Mouse (Mus musculus) MEL (cell line): ENCODE measurements around the gene Morc3. TPM values are rescaled to one million over a fixed set of nuclear protein-coding genes. Genes with fewer than 3 reads are reported as not detected.

Source experiments
- DNase-seq: peaks from one replicate; pipeline ENCODE4 v3.0.0; 2011; ENCODE audit warnings: low read depth, low spot score
- H3K27ac ChIP-seq: 2 replicates; pipeline ENCODE4 v1.5.1; 2012; ENCODE audit warnings: low read depth, mild to moderate bottlenecking, control low read depth, low read length, moderate library complexity; ENCODE audit not compliant: control insufficient read depth
- H3K27me3 ChIP-seq, 2 experiments: fragments of 150-350 bp in 1 of 2; sonication (generic) in 1 of 2; 2 replicates each; pipeline ENCODE4 v1.6.1; 2012; ENCODE audit warnings: low read length in 2 of 2, mild to moderate bottlenecking in 2 of 2, improper control_type of control experiment in 1 of 2, moderate library complexity in 1 of 2; ENCODE audit not compliant: insufficient read depth in 2 of 2, control insufficient read depth in 1 of 2
- H3K36me3 ChIP-seq, 2 experiments: 2 replicates each; pipeline ENCODE4 v1.6.1; 2012 to 2014; ENCODE audit warnings: low read length in 2 of 2, improper control_type of control experiment in 1 of 2, inconsistent platforms in 1 of 2, mild to moderate bottlenecking in 1 of 2; ENCODE audit not compliant: insufficient read depth in 2 of 2, control insufficient read depth in 1 of 2
- H3K4me1 ChIP-seq, 2 experiments: fragments of 150-350 bp in 1 of 2; sonication (generic) in 1 of 2; 2 replicates each; pipeline ENCODE4 v1.6.1; 2012; ENCODE audit warnings: low read length in 2 of 2, improper control_type of control experiment in 1 of 2, mild to moderate bottlenecking in 1 of 2; ENCODE audit not compliant: insufficient read depth in 2 of 2, control insufficient read depth in 1 of 2
- H3K4me3 ChIP-seq, 2 experiments: fragments of 150-350 bp in 1 of 2; sonication (generic) in 1 of 2; 2 replicates each; pipeline ENCODE4 v1.5.1; 2012; ENCODE audit warnings: low read depth in 2 of 2, low read length in 2 of 2, mild to moderate bottlenecking in 2 of 2, moderate library complexity in 2 of 2, control low read depth in 1 of 2, improper control_type of control experiment in 1 of 2; ENCODE audit not compliant: control insufficient read depth in 1 of 2, insufficient read depth in 1 of 2
- H3K79me2 ChIP-seq: 2 replicates; pipeline ENCODE4 v1.6.1; 2012; ENCODE audit warnings: mild to moderate bottlenecking, low read length, moderate library complexity; ENCODE audit not compliant: control insufficient read depth, poor library complexity, insufficient read depth
- H3K9ac ChIP-seq: 2 replicates; pipeline ENCODE4 v1.6.1; 2012; ENCODE audit warnings: low read depth, mild to moderate bottlenecking, control low read depth, low read length, moderate library complexity; ENCODE audit not compliant: control insufficient read depth, poor library complexity, severe bottlenecking
- H3K9me3 ChIP-seq: fragments of 150-350 bp; sonication (generic); replicated peaks from 2 replicates; pipeline ENCODE4 v1.6.1; 2012; ENCODE audit warnings: mild to moderate bottlenecking, low read length, improper control_type of control experiment, moderate library complexity; ENCODE audit not compliant: insufficient read depth
- BHLHE40 ChIP-seq: IDR thresholded peaks from 2 replicates; pipeline ENCODE4 v1.6.1; 2012; ENCODE audit warnings: low read depth, mild to moderate bottlenecking, inconsistent platforms, low read length, improper control_type of control experiment, borderline replicate concordance
- CTCF ChIP-seq, 3 experiments: IDR thresholded peaks in 2 of 3; conservative IDR thresholded peaks in 1 of 3; 2 replicates each; pipeline ENCODE4 v1.5.1; 2011 to 2012; ENCODE audit warnings: low read length in 3 of 3, low read depth in 2 of 3, mild to moderate bottlenecking in 2 of 3, improper control_type of control experiment in 1 of 3, inconsistent platforms in 1 of 3, mixed read lengths in 1 of 3, moderate library complexity in 1 of 3; ENCODE audit not compliant: control insufficient read depth in 1 of 3, insufficient read depth in 1 of 3, poor library complexity in 1 of 3, severe bottlenecking in 1 of 3
- GABPA ChIP-seq: IDR thresholded peaks from 2 replicates; pipeline ENCODE4 v1.6.1; 2012; ENCODE audit warnings: low read depth, mild to moderate bottlenecking, inconsistent platforms, low read length, improper control_type of control experiment, moderate library complexity
- KAT2A ChIP-seq: conservative IDR thresholded peaks from 2 replicates; pipeline ENCODE4 v1.6.1; 2012; ENCODE audit warnings: low read depth, low read length, improper control_type of control experiment, inconsistent platforms
- MAFK ChIP-seq: IDR thresholded peaks from 2 replicates; pipeline ENCODE4 v1.6.1; 2011; ENCODE audit warnings: low read depth, mild to moderate bottlenecking, low read length, improper control_type of control experiment, borderline replicate concordance
- MEF2A ChIP-seq: IDR thresholded peaks from 2 replicates; pipeline ENCODE4 v1.6.1; 2014; ENCODE audit warnings: low read depth, mild to moderate bottlenecking, inconsistent platforms, low read length, improper control_type of control experiment; ENCODE audit not compliant: poor library complexity, insufficient replicate concordance, severe bottlenecking; ENCODE audit errors: extremely low read depth
- RAD21 ChIP-seq: IDR thresholded peaks from 2 replicates; pipeline ENCODE4 v1.6.1; 2011; ENCODE audit warnings: mild to moderate bottlenecking, low read depth, low read length, improper control_type of control experiment
- RCOR1 ChIP-seq: IDR thresholded peaks from 2 replicates; pipeline ENCODE4 v1.6.1; 2012; ENCODE audit warnings: low read depth, mild to moderate bottlenecking, inconsistent platforms, low read length, improper control_type of control experiment
- SMC3 ChIP-seq: IDR thresholded peaks from 2 replicates; pipeline ENCODE4 v1.6.1; 2011; ENCODE audit warnings: low read depth, low read length, improper control_type of control experiment
- UBTF ChIP-seq: IDR thresholded peaks from 2 replicates; pipeline ENCODE4 v1.6.1; 2012; ENCODE audit warnings: low read depth, mild to moderate bottlenecking, inconsistent platforms, low read length, improper control_type of control experiment, moderate library complexity, borderline replicate concordance; ENCODE audit not compliant: insufficient read depth
- ZC3H11A ChIP-seq: IDR thresholded peaks from 2 replicates; pipeline ENCODE4 v1.6.1; 2012; ENCODE audit warnings: low read depth, mild to moderate bottlenecking, inconsistent platforms, low read length, improper control_type of control experiment
- polyA plus RNA-seq, 2 experiments: library from polyadenylated mRNA; stranded (reverse) in 1 of 2; unstranded in 1 of 2; fragments of >175 nt in 1 of 2; fragments of >200 nt in 1 of 2; gene quantifications; 2 replicates each; pipeline versions ENCODE4 v1.2.1 to v1.2.4; 2012; ENCODE audit warnings: low replicate concordance in 2 of 2, low read depth in 1 of 2; ENCODE audit not compliant: insufficient read length in 2 of 2, insufficient read depth in 1 of 2, missing spikeins in 1 of 2
- total RNA-seq: library from RNA; depleted of rRNA; stranded (reverse); fragments of 300-350 nt; gene quantifications from 2 replicates; pipeline ENCODE4 v1.2.3, GENCODE M21; 2012

Morc3 gene
- total and polyA plus RNA-seq, 3 experiments, result 23.3 to 276 (median 39.1) TPM

DNA sequence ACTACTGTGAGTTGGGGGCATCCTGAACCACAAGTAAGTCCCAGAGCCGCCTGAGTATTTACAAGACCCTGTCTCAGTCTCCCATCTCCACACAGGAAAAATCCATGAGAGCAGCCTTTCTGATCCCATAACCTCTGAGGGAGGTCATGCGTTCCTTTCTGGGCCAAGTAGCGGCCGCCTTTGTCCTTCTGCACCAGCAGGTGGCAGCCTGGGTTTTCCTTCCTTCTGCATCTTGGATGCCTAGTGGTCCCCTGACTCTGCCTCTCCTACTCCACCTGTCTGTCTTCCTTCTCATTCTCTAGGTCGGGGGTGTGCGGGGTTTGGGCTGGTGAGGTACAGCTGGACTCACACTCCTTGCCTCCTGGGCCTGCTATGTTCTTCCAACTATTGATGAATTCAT is 71.1 kb downstream of the Morc3 start:
- Histone ChIP-seq H3K79me2 (no peaks in the 10 kb centered on the region; the same call in 1 of the 2 replicates), H3K36me3 (peaks cover 0 to 2% of the 10 kb centered on the region in 2 experiments; a peak in 1 of 4 replicates), H3K27me3 (no peaks in the 10 kb centered on the region), H3K9me3 (no peaks in the 10 kb centered on the region), H3K9ac (no peak overlapping the region), H3K27ac (no peak overlapping the region), H3K4me1 (no peaks in the 10 kb centered on the region), H3K4me3 (no peak overlapping the region)
- peak; percentile 44 for DNase-seq
- TF ChIP-seq KAT2A (no peak), CTCF (IDR thresholded peaks at IDR 0.05 in 2 of 3, conservative IDR thresholded peaks at IDR 0.05 in 1 of 3; ENCODE audit: control insufficient read depth in 1 of 3, insufficient read depth in 1 of 3, low read depth in 2 of 3, low read length in 3 of 3, poor library complexity in 1 of 3, severe bottlenecking in 1 of 3) (peak; percentile 24 to 70 (median 64); a peak in 4 of 6 replicates), MEF2A (no peak), RAD21 (peak; percentile 45), GABPA (no peak), BHLHE40 (no peak), RCOR1 (no peak), SMC3 (peak; percentile 58), ZC3H11A (0 out of 2 replicates have a peak, but pooled peaks have one; percentile 5)
- TF ChIP-seq, all 39 proteins: peak for 4

DNA sequence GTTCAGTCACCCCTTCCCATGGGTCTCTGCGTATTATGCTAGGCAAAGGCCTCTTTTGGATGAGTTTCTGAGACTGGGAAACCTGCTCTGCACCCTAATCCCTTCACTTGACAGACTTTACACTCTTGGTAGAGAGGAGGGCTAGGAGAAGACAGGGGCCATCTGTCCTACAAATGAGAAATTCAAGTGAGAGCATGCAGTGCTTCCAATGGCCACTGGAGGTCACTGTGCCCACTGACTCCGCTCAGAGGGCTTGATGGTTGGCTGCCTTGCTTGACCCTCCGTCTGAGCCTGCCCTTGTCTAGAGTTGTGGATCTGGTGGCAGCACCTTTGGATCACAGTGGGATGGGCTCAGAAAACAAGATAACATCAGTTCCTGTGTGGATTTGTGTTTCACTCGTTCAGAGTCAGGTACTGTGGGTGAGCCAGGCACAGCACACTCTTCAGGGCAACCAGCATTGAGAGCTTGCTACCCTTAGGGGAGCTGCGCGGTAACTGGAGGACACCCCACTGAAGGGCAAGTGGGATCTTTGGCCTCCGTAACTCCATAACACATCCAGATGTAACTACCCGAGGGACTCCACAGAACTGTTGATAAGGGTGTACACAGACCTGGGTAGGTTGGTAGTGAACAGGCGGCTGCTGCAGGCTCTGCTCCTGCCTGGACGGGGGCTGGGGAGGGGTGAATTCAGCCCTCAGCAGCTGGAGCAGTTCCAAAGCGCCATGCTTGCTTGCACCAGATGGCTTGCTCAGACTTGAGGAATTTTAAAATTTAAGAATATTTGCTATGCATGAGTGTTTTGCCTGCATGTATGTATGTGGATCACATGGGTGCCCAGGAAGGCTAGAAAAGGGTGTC is 74.5 kb downstream of the Morc3 start:
- no peak overlapping the region for H3K9ac ChIP-seq
- no peaks in the 10 kb centered on the region for H3K27me3 ChIP-seq
- TF ChIP-seq MAFK (no peak), CTCF (IDR thresholded peaks at IDR 0.05 in 2 of 3, conservative IDR thresholded peaks at IDR 0.05 in 1 of 3; ENCODE audit: control insufficient read depth in 1 of 3, insufficient read depth in 1 of 3, low read depth in 2 of 3, low read length in 3 of 3, poor library complexity in 1 of 3, severe bottlenecking in 1 of 3) (peak; percentile 89 to 98 (median 95)), RAD21 (peak; percentile 68), UBTF (no peak), ZC3H11A (peak; percentile 56), SMC3 (peak; percentile 69)
- H3K36me3 ChIP-seq, result peaks cover 2 to 7% of the 10 kb centered on the region in 2 experiments; a peak in 3 of 4 replicates
- H3K4me3 ChIP-seq, result no peak overlapping the region
- peaks cover 6 to 13% of the 10 kb centered on the region in 2 experiments; a peak in 3 of 4 replicates for H3K4me1 ChIP-seq
- no peaks in the 10 kb centered on the region; the same call in 1 of the 2 replicates for H3K79me2 ChIP-seq
- no peaks in the 10 kb centered on the region for H3K9me3 ChIP-seq
- H3K27ac ChIP-seq, result no peak overlapping the region
- DNase-seq, result peak; percentile 60
